Mouse (Mus musculus) intestine, postnatal 0 days (tissue): ENCODE measurements around the gene Igfbp2. TPM values are rescaled to one million over a fixed set of nuclear protein-coding genes. Genes with fewer than 3 reads are reported as not detected.

Source experiments
- ATAC-seq: fragments of 200-750 bp; cut with Nextera tagmentation; 2 replicates; pipeline ENCODE4 v1.8.0; 2017; ENCODE audit warnings: mild to moderate bottlenecking, moderate TSS enrichment, moderate library complexity
- H3K27ac ChIP-seq: fragments of 300-500 bp; sonication (generic); 2 replicates; pipeline ENCODE4 v1.5.1; 2014; ENCODE audit warnings: mild to moderate bottlenecking, low read depth, low read length, moderate library complexity
- H3K27me3 ChIP-seq: fragments of 300-500 bp; sonication (generic); replicated peaks from 2 replicates; pipeline ENCODE4 v1.6.1; 2014; ENCODE audit warnings: low read length, mixed read lengths; ENCODE audit not compliant: control insufficient read depth, insufficient read depth
- H3K36me3 ChIP-seq: fragments of 300-500 bp; sonication (generic); 2 replicates; pipeline ENCODE4 v1.6.1; 2014; ENCODE audit warnings: mild to moderate bottlenecking, moderate library complexity; ENCODE audit not compliant: control insufficient read depth, insufficient read depth
- H3K4me1 ChIP-seq: fragments of 300-500 bp; sonication (generic); replicated peaks from 2 replicates; pipeline ENCODE4 v1.6.1; 2014; ENCODE audit warnings: antibody characterized with exemption, low read length, mixed read lengths; ENCODE audit not compliant: control insufficient read depth, insufficient read depth
- H3K4me2 ChIP-seq: fragments of 300-500 bp; sonication (generic); replicated peaks from 2 replicates; pipeline ENCODE4 v1.6.1; 2014; ENCODE audit warnings: low read depth, mild to moderate bottlenecking, moderate library complexity
- H3K4me3 ChIP-seq: fragments of 300-500 bp; sonication (generic); 2 replicates; pipeline ENCODE4 v1.5.1; 2014; ENCODE audit warnings: low read depth, low read length
- H3K9ac ChIP-seq: fragments of 300-500 bp; sonication (generic); 2 replicates; pipeline ENCODE4 v1.6.1; 2014; ENCODE audit warnings: mild to moderate bottlenecking, low read depth, low read length
- H3K9me3 ChIP-seq: fragments of 300-500 bp; sonication (generic); 2 replicates; pipeline ENCODE4 v1.6.1; 2016; ENCODE audit warnings: mixed run types; ENCODE audit not compliant: control insufficient read depth
- CTCF ChIP-seq: sonication (generic); IDR thresholded peaks from 2 replicates; pipeline ENCODE4 v1.5.1; 2016; ENCODE audit warnings: low read depth, mild to moderate bottlenecking, control low read depth, antibody characterized with exemption, moderate library complexity
- WGBS: fragments of 180-500 bp; shearing (Covaris S2); extraction: QIAGEN DNeasy Blood & Tissue Kit; methylation state at CpG from one replicate; pipeline ENCODE4 v1.1.7; 2014; 5-methylcytosine and 5-hydroxymethylcytosine counted together
- polyA plus RNA-seq: library from polyadenylated mRNA; unstranded; fragments of >200 nt; fragmentation: Nextera tagmentation; extraction: Ambion mirVana; gene quantifications from 2 replicates; pipeline ENCODE4 v1.2.1, GENCODE M21; 2015

Gene Igfbp2
- polyA plus RNA-seq, 1 experiment from 2014 or later: 94.0 TPM

DNA sequence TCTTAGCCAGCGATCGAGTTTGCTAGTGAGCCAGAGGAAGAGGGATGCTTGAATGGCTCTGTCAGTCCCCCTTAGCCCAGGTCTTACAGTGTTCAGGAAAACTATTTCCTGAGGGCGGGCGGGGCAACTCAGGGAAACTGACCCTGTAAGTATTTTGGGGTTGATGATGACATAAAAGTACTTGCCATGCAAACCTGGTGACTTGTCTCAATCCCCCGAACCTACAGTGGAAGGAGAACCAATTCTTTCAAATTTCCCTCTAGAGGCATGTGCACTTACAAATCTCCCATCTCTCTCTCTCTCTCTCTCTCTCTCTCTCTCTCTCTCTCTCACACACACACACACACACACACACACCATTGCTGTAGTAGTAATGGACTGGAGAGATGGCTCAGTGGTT, 4.5 kb downstream of the Igfbp2 start:
- no peak overlapping the region for H3K27ac ChIP-seq
- no peak overlapping the region for H3K4me2 ChIP-seq
- no peak overlapping the region for H3K9ac ChIP-seq
- H3K4me1 ChIP-seq: no peaks in the 10 kb centered on the region
- no peaks in the 10 kb centered on the region for H3K9me3 ChIP-seq
- no peak for TF ChIP-seq CTCF
- no peak overlapping the region for H3K4me3 ChIP-seq
- no peaks in the 10 kb centered on the region for H3K36me3 ChIP-seq
- ATAC-seq: no peak
- peaks cover 22% of the 10 kb centered on the region; the same call in 1 of the 2 replicates for H3K27me3 ChIP-seq
- WGBS: 95% methylated on average over 5 of the region's 5 CpGs

GRCm38 (mm10) chr1:72830485-72830884, 6.2 kb downstream of the Igfbp2 start:
- H3K4me2 ChIP-seq: no peak overlapping the region
- H3K4me1 ChIP-seq: no peaks in the 10 kb centered on the region
- TF ChIP-seq CTCF: no peak
- ATAC-seq: no peak
- 97% methylated on average over 2 of the region's 2 CpGs for WGBS
- H3K36me3 ChIP-seq: no peaks in the 10 kb centered on the region
- no peak overlapping the region for H3K9ac ChIP-seq
- H3K4me3 ChIP-seq: no peak overlapping the region
- H3K27ac ChIP-seq: no peak overlapping the region
- 0 out of 2 replicates have a peak, but pooled peaks cover 12% of the 10 kb centered on the region for H3K27me3 ChIP-seq
- no peaks in the 10 kb centered on the region for H3K9me3 ChIP-seq

GRCm38 (mm10) chr1:72832715-72833153, 8.4 kb downstream of the Igfbp2 start:
- H3K27ac ChIP-seq: no peak overlapping the region
- no peak overlapping the region for H3K9ac ChIP-seq
- H3K9me3 ChIP-seq: no peaks in the 10 kb centered on the region
- no peak for TF ChIP-seq CTCF
- no peaks in the 10 kb centered on the region for H3K4me1 ChIP-seq
- H3K27me3 ChIP-seq: no peaks in the 10 kb centered on the region
- H3K36me3 ChIP-seq: no peaks in the 10 kb centered on the region
- no peak overlapping the region for H3K4me2 ChIP-seq
- WGBS: 49% methylated on average over 3 of the region's 3 CpGs
- ATAC-seq: no peak
- no peak overlapping the region for H3K4me3 ChIP-seq

GRCm38 (mm10) chr1:72833563-72833962, 9.3 kb downstream of the Igfbp2 start:
- 94% methylated on average over 4 of the region's 4 CpGs for whole genome bisulfite sequencing

DNA sequence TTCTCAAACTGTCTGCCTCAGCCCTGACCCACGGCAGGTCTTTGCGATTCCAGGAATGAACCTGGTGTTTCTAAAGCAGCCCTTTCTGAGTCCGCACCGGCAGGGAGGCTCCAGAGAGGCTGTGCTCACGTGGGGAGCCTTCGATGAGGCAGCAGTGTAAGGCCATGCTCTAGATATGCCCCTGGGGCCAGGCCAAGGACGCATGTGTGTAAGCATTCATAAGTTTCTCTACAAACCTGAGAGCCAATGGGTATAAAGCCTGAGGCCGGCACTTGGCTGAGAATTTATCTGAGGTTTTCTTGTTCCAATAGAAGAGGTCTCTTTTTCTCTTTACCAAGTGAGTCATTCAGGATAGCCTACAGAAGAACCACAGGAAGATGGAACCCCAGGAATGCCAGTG, 15.1 kb downstream of the Igfbp2 start:
- Histone ChIP-seq H3K4me2 (no peak overlapping the region), H3K4me3 (no peak overlapping the region), H3K27ac (no peak overlapping the region), H3K9me3 (no peaks in the 10 kb centered on the region), H3K36me3 (no peaks in the 10 kb centered on the region), H3K9ac (no peak overlapping the region), H3K4me1 (peaks cover 4% of the 10 kb centered on the region; the same call in 1 of the 2 replicates), H3K27me3 (no peaks in the 10 kb centered on the region)
- ATAC-seq: no peak
- 73% methylated on average over 8 of the region's 8 CpGs for WGBS
- TF ChIP-seq CTCF: no peak

More at GRCm38 (mm10) chr1:72833563-72833962, 9.3 kb downstream of the Igfbp2 start:
- H3K36me3 ChIP-seq: no peaks in the 10 kb centered on the region
- H3K4me2 ChIP-seq: no peak overlapping the region
- H3K9ac ChIP-seq: no peak overlapping the region
- no peaks in the 10 kb centered on the region for H3K9me3 ChIP-seq
- H3K27me3 ChIP-seq: no peaks in the 10 kb centered on the region
- no peak for ATAC-seq
- TF ChIP-seq CTCF: no peak
- no peaks in the 10 kb centered on the region for H3K4me1 ChIP-seq
- H3K27ac ChIP-seq: no peak overlapping the region
- no peak overlapping the region for H3K4me3 ChIP-seq

- H3K36me3 ChIP-seq: no peaks in the 10 kb centered on the region
- ATAC-seq: no peak
- H3K4me1 ChIP-seq: peaks cover 4% of the 10 kb centered on the region; the same call in 1 of the 2 replicates
- H3K4me3 ChIP-seq: no peak overlapping the region
- H3K9ac ChIP-seq: no peak overlapping the region
- no peaks in the 10 kb centered on the region for H3K9me3 ChIP-seq
- TF ChIP-seq CTCF: no peak
- no peak overlapping the region for H3K27ac ChIP-seq
- WGBS: 93% methylated on average over 7 of the region's 7 CpGs
- no peak overlapping the region for H3K4me2 ChIP-seq
- no peaks in the 10 kb centered on the region for H3K27me3 ChIP-seq
Observed at GRCm38 (mm10) chr1:72839791-72840190, 15.5 kb downstream of the Igfbp2 start.
